Comparison of ENCODE assay signal across 8 mouse cellular contexts in the genomic region with DNA sequence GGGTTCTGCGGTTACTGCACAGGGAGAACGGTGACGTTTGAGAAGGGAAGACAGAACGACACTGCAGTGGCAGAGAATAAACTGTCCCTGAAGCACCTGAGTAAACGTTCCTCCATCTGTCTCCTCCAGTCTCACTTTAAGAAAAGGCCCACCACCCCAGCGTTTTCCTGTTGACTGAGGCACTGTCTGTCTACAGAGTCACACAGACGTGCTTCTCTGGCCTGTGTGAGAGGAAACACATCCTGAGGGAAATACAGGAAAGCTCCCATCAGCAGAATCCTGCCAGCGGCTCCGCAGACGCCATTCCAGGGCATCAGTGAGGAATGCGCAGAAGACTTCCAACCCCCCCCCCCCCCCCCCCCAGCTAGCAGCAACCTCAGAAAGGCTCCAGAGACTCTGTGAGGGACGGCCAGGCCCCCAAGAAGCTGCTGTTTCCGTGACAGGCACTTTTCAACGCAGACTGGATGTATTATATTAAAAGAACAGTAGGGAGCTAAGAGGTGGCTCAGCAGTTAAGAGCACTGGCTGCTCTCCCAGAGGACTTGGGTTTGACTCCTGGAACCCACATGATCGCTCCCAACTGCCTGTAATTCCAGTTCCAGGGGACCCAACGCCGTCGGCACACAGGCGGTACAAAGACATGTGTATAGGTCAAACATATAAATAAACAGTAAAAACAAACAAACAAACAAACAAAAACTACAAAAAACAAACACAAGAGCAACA. TPM values are rescaled to one million over a fixed set of nuclear protein-coding genes. Genes with fewer than 3 reads are reported as not detected.
A peak's percentile ranks its signal among the peaks of the same experiment; 100 is the strongest.
DNase-seq lines count a peak whose midpoint lies in the region; ATAC-seq and TF ChIP-seq lines count a peak whose summit lies in the region.

No protein-coding gene starts in this region.

- no peak for DNase-seq in left cerebral cortex, adult 2 months (ENCODE audit: extremely low spot score in 1 of 2, low spot score in 2 of 2)
- no peak for DNase-seq in left cerebral cortex, adult 8-10 months (ENCODE audit: low spot score in 2 of 2)
- DNase-seq in heart, postnatal 0 days (ENCODE audit: low spot score), result peak; percentile 57
- peak; percentile 58 to 75 for DNase-seq in kidney, postnatal 4 days
- no peak for DNase-seq in spleen, postnatal 4 days (ENCODE audit: low spot score in 2 of 2)
- DNase-seq in adrenal gland, adult (ENCODE audit: inconsistent age in 2 of 2, low spot score in 1 of 2), result no peak
- DNase-seq in adrenal gland, postnatal 4 days (ENCODE audit: low spot score in 2 of 2), result no peak

- 0 out of 2 replicates have a peak, but pooled peaks have one; percentile 26 for TF ChIP-seq EP300 in heart, postnatal 0 days (IDR thresholded peaks at IDR 0.05; ENCODE audit: low read depth)

- TF ChIP-seq CTCF in left cerebral cortex, adult 2 months (IDR thresholded peaks at IDR 0.05), result no peak
- TF ChIP-seq CTCF in heart, postnatal 0 days (IDR thresholded peaks at IDR 0.05; ENCODE audit: low read depth), result no peak

- peak overlapping the region; percentile 38 for H3K4me2 ChIP-seq in heart, postnatal 0 days (ENCODE audit: low read depth, low read length)
- no peak overlapping the region for H3K4me2 ChIP-seq in neural tube, embryonic 14.5 days (ENCODE audit: low read depth, low read length)

- H3K27me3 ChIP-seq in heart, postnatal 0 days (ENCODE audit: control insufficient read depth, insufficient read depth, low read length), result no peaks in the 10 kb centered on the region
- no peaks in the 10 kb centered on the region for H3K27me3 ChIP-seq in neural tube, embryonic 14.5 days (ENCODE audit: control insufficient read depth, insufficient read depth, low read length)

- no peaks in the 10 kb centered on the region for H3K9me3 ChIP-seq in heart, postnatal 0 days (replicated peaks; ENCODE audit: control insufficient read depth, low read length)
- no peaks in the 10 kb centered on the region for H3K9me3 ChIP-seq in neural tube, embryonic 14.5 days (ENCODE audit: control insufficient read depth, low read length)

- ATAC-seq in heart, postnatal 0 days (ENCODE audit: insufficient read depth, low read depth), result peak; percentile 69
- no peak for ATAC-seq in neural tube, embryonic 14.5 days (ENCODE audit: low read depth)

- 11% methylated on average over 19 of the region's 19 CpGs for WGBS in heart, postnatal 0 days
- WGBS in neural tube, embryonic 14.5 days, result 25% methylated on average over 19 of the region's 19 CpGs

- H3K9ac ChIP-seq in heart, postnatal 0 days (replicated peaks; ENCODE audit: low read depth, low read length), result no peak overlapping the region
- H3K9ac ChIP-seq in neural tube, embryonic 14.5 days (replicated peaks; ENCODE audit: low read depth, low read length), result no peak overlapping the region

- peaks cover 38% of the 10 kb centered on the region for H3K4me1 ChIP-seq in heart, postnatal 0 days (ENCODE audit: control insufficient read depth, insufficient read depth)
- H3K4me1 ChIP-seq in neural tube, embryonic 14.5 days (ENCODE audit: control insufficient read depth, insufficient read depth, low read length), result peaks cover 28% of the 10 kb centered on the region

- H3K4me3 ChIP-seq in left cerebral cortex, adult 2 months, result no peak overlapping the region
- H3K4me3 ChIP-seq in heart, postnatal 0 days (ENCODE audit: low read depth, low read length), result no peak overlapping the region
- no peak overlapping the region for H3K4me3 ChIP-seq in neural tube, embryonic 14.5 days (ENCODE audit: low read depth, low read length)

- H3K27ac ChIP-seq in left cerebral cortex, adult 2 months, result peak overlapping the region; percentile 10; the same call in 1 of the 2 replicates
- peak overlapping the region; percentile 78 for H3K27ac ChIP-seq in heart, postnatal 0 days (ENCODE audit: low read depth)
- peak overlapping the region; percentile 41 for H3K27ac ChIP-seq in neural tube, embryonic 14.5 days (ENCODE audit: low read depth, low read length)

- no peaks in the 10 kb centered on the region; the same call in 1 of the 2 replicates for H3K36me3 ChIP-seq in heart, postnatal 0 days (replicated peaks; ENCODE audit: control insufficient read depth, insufficient read depth, low read length)
- H3K36me3 ChIP-seq in neural tube, embryonic 14.5 days (ENCODE audit: control insufficient read depth, insufficient read depth, low read length), result no peaks in the 10 kb centered on the region

- intact Hi-C loops in left cerebral cortex, adult 2 months (cut with DNase I), result no loop called here

RNA-seq across cellular contexts. Expression of gene Coro1c, which starts 19.2 kb away (rescaled TPM):
- total RNA-seq in left cerebral cortex, adult 2 months (2021), result 10 to 100 TPM; 77.9 to 84.3 TPM
- total RNA-seq in left cerebral cortex, adult 8-10 months (2022), result 10 to 100 TPM; 76.3 to 95.4 (median 86.2) TPM
- total RNA-seq in heart, postnatal 0 days (2014; rRNA removed; ENCODE audit: low replicate concordance), result 78.2 and 93.4 TPM in 2 replicates
- polyA plus RNA-seq in heart, postnatal 0 days (2015; fragmentation: Nextera tagmentation; extraction: Ambion mirVana), result 40.0 and 46.6 TPM in 2 replicates
- 148 and 188 TPM in 2 replicates for polyA plus RNA-seq in neural tube, embryonic 14.5 days (2014; fragmentation: Nextera tagmentation; extraction: Ambion mirVana)
- total RNA-seq in adrenal gland, postnatal 4 days (2021), result 100 to 1,000 TPM in 1 of 2 experiments, 10 to 100 TPM in 1; 99.1 to 105 TPM

RNA-seq across cellular contexts. Expression of gene Selplg, which starts 56.9 kb away (rescaled TPM):
- total RNA-seq in left cerebral cortex, adult 2 months (2021), result 10 to 100 TPM; 25.7 to 28.3 TPM
- 10 to 100 TPM; 26.2 to 60.3 (median 40.2) TPM for total RNA-seq in left cerebral cortex, adult 8-10 months (2022)
- total RNA-seq in heart, postnatal 0 days (2014; rRNA removed; ENCODE audit: low replicate concordance), result 1.6 and 5.0 TPM in 2 replicates
- polyA plus RNA-seq in heart, postnatal 0 days (2015; fragmentation: Nextera tagmentation; extraction: Ambion mirVana), result 1.2 and 1.7 TPM in 2 replicates
- polyA plus RNA-seq in neural tube, embryonic 14.5 days (2014; fragmentation: Nextera tagmentation; extraction: Ambion mirVana), result 1.8 and 2.5 TPM in 2 replicates
- total RNA-seq in adrenal gland, postnatal 4 days (2021), result 1 to 10 TPM; 3.2 to 4.3 TPM

Comparison
In these comparisons a context has a peak if more than half of its experiments do, and no peak if none do; other contexts are left out.
1. DNase-seq: peak in heart, postnatal 0 days (single experiment) and kidney, postnatal 4 days (2 of 2); none in left cerebral cortex, adult 2 months (0 of 2), left cerebral cortex, adult 8-10 months (0 of 2), spleen, postnatal 4 days (0 of 2), adrenal gland, adult (0 of 2) and adrenal gland, postnatal 4 days (0 of 2).
2. H3K27ac ChIP-seq: peak in every context shown above with its lines; median percentile 78 in heart, postnatal 0 days; 41 in neural tube, embryonic 14.5 days; 10 in left cerebral cortex, adult 2 months.